Mouse (Mus musculus) forebrain, postnatal 0 days (tissue): ENCODE measurements at regions not wholly inside any gene's neighbourhood (a gene's known extent, or its start where the extent isn't known, plus 50 kb on each side); places are given as distances from the start of the nearest gene placed in this dataset.

Source experiments
- ATAC-seq: fragments of 200-750 bp; cut with Nextera tagmentation; 2 replicates; pipeline ENCODE4 v1.8.0; 2017; ENCODE audit warnings: mild to moderate bottlenecking, moderate library complexity
- DNase-seq: peaks from one replicate; pipeline ENCODE4 v3.0.0-alpha.2; 2015
- H3K27ac ChIP-seq: fragments of 300-500 bp; sonication (generic); 2 replicates; pipeline ENCODE4 v1.5.1; 2014; ENCODE audit warnings: low read depth, mild to moderate bottlenecking, antibody characterized with exemption, low read length, moderate library complexity, mixed read lengths
- H3K27me3 ChIP-seq: fragments of 300-500 bp; sonication (generic); 2 replicates; pipeline ENCODE4 v1.6.1; 2014; ENCODE audit warnings: mild to moderate bottlenecking, low read length, mixed read lengths; ENCODE audit not compliant: insufficient read depth
- H3K36me3 ChIP-seq: fragments of 300-500 bp; sonication (generic); 2 replicates; pipeline ENCODE4 v1.6.1; 2014; ENCODE audit warnings: mild to moderate bottlenecking, moderate library complexity; ENCODE audit not compliant: insufficient read depth
- H3K4me1 ChIP-seq: fragments of 300-500 bp; sonication (generic); 2 replicates; pipeline ENCODE4 v1.6.1; 2014; ENCODE audit warnings: antibody characterized with exemption; ENCODE audit not compliant: insufficient read depth
- H3K4me2 ChIP-seq: fragments of 300-500 bp; sonication (generic); 2 replicates; pipeline ENCODE4 v1.6.1; 2014; ENCODE audit warnings: low read depth, mild to moderate bottlenecking, moderate library complexity
- H3K4me3 ChIP-seq: fragments of 300-500 bp; sonication (generic); 2 replicates; pipeline ENCODE4 v1.5.1; 2014; ENCODE audit warnings: low read depth, low read length, mixed read lengths
- H3K9ac ChIP-seq: fragments of 300-500 bp; sonication (generic); 2 replicates; pipeline ENCODE4 v1.6.1; 2014; ENCODE audit warnings: mild to moderate bottlenecking
- H3K9me3 ChIP-seq: fragments of 300-500 bp; sonication (generic); 2 replicates; pipeline ENCODE4 v1.6.1; 2016; ENCODE audit warnings: low read length
- CTCF ChIP-seq: sonication (generic); IDR thresholded peaks from 2 replicates; pipeline ENCODE4 v1.5.1; 2016; ENCODE audit warnings: antibody characterized with exemption, control low read depth, low read depth
- whole genome bisulfite sequencing: fragments of 180-500 bp; shearing (Covaris S2); extraction: QIAGEN DNeasy Blood & Tissue Kit; methylation state at CpG from one replicate; pipeline ENCODE4 v1.1.7; 2014; 5-methylcytosine and 5-hydroxymethylcytosine counted together

DNA sequence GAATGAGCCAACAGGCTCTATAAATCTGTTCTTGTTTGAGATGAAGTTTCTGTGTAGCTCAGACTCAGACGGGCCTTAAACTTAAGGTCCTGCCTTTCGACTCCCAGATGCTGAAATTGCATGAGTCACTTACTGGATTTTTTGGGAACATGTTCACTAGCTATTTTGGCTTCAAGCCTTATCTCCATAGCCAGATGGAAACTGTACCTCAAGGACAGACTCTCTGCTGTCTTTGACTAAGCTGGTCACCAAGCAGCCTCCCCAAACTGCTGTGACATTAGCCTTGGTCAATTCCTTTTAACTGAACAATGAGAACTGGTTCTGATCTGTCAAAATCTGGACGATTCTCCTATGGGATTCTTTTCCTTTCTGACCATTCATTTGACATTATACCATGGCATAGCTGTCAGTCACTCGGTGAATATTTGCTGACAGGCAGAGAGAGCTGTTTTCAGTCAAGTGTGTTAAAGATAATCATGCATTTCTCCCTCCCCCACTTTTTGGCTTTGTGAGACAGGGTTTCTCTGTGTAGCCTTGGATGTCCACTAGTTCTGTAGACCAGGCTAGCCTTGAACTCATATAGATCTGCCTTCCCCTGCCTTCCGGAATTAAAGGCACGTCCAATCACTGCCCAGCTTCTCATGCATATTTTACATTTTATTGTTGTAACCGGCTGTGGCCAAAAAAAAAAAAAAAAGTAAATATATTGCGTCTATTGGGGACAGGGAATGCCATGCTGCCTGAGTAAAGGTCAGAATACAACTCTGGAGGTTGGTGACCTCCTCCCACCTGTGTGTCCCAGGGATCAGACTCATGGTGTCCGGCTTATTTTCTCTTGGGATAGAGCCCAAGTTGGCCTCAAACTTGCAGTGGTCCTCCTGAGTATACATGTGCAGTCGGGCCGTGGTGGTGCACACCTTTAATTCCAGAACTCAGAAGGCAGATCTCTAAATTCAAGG is 57.9 kb upstream of the Hdhd5 start:
- Histone ChIP-seq H3K4me1 (peaks cover 4% of the 10 kb centered on the region), H3K9ac (no peak overlapping the region), H3K4me3 (no peak overlapping the region), H3K4me2 (no peak overlapping the region), H3K27ac (no peak overlapping the region), H3K27me3 (no peaks in the 10 kb centered on the region), H3K9me3 (no peaks in the 10 kb centered on the region), H3K36me3 (no peaks in the 10 kb centered on the region)
- no peak for TF ChIP-seq CTCF
- ATAC-seq (no peak), DNase-seq (no peak)
- WGBS: 90% methylated on average over 11 of the region's 11 CpGs

DNA sequence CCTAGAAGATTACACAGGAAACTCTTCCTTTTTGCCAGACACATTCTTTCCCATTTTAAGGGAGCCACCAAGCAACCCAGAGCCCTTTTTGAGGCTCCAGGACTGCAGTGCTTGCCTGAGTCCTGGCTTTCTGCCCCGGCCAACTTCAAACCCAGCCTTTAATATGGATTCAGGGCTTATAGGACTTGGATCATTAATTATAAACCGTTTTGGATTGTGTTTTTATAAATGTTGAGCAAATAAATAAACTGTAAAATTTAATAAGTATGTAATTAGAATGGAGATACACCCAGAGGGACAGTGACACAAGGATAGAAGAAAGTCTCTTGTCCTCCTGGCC is 54.8 kb upstream of the Hdhd5 start:
- no peak overlapping the region for H3K27ac ChIP-seq
- no peaks in the 10 kb centered on the region for H3K36me3 ChIP-seq
- 66% methylated on average over 2 of the region's 2 CpGs for WGBS
- H3K4me2 ChIP-seq: no peak overlapping the region
- DNase-seq: no peak
- H3K4me3 ChIP-seq: no peak overlapping the region
- no peaks in the 10 kb centered on the region for H3K9me3 ChIP-seq
- H3K4me1 ChIP-seq: no peaks in the 10 kb centered on the region
- TF ChIP-seq CTCF: no peak
- no peak for ATAC-seq
- H3K9ac ChIP-seq: no peak overlapping the region
- no peaks in the 10 kb centered on the region for H3K27me3 ChIP-seq

DNA sequence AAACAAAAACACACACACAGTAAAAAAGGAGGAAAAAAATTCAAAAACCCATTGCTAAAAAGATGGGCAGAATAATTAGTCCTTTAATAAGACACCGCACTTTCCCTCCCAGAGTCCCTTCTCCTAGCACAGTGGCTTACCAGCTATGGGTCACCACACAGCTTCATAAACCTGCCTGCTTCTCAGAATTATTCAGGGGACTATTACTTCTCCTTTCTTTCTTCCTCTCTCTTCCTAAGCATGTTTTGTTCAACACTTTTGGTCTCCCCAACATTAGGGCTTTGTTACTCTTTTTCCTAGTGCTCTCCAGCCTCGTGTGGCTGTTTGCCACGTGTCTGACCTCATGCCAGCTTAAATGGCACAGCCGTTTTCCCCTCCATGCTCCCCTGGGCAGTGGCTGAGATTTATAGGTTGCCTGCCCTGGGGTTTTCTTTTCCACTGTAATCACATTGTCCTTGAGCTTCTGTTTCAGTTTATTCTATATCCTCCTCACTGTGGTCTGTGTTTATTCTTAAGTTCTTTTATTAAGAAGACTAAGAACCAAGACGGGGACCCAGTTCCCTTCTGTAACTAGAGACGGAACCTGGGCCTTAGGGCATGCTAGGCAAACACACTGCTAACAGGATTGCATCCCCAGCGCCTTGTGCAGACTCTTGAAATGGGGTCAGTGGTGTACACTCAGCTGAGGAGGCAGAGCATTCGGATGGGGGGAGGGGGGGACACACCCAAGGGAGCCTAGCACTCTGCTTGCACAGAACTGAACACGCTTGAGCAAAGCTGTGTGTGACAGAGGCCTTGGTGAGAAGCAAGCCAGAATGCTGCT is 54.2 kb upstream of the Hdhd5 start:
- Histone ChIP-seq H3K4me3 (no peak overlapping the region), H3K27me3 (no peaks in the 10 kb centered on the region), H3K4me2 (no peak overlapping the region), H3K9ac (no peak overlapping the region), H3K27ac (no peak overlapping the region), H3K9me3 (no peaks in the 10 kb centered on the region), H3K4me1 (no peaks in the 10 kb centered on the region), H3K36me3 (no peaks in the 10 kb centered on the region)
- no peak for TF ChIP-seq CTCF
- DNase-seq (no peak), ATAC-seq (no peak)
- 42% methylated on average over 9 of the region's 9 CpGs for WGBS

DNA sequence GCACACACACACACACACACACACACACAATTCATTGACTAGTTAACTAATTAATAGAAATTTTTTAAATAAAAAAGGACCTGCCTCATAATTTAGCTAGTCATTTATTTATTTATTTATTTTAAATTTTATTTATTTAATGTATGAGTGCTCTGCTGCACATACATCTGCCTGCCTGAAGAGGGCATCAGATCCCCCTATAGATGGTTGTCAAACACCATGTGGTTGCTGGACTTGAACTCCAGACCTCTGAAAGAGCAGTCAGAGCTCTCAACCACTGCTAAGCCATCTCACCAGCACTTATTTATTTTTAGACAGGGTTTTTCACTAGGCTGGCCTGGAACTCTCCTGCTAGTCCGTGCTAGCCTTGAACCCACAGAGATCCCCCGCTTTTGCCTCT is 50.6 kb upstream of the Hdhd5 start:
- H3K9ac ChIP-seq: no peak overlapping the region
- H3K4me3 ChIP-seq: no peak overlapping the region
- H3K27ac ChIP-seq: no peak overlapping the region
- H3K4me1 ChIP-seq: peaks cover 13% of the 10 kb centered on the region
- H3K9me3 ChIP-seq: no peaks in the 10 kb centered on the region
- ATAC-seq (no peak), DNase-seq (no peak)
- TF ChIP-seq CTCF: peak; percentile 38; the same call in 1 of the 2 replicates
- no peaks in the 10 kb centered on the region for H3K36me3 ChIP-seq
- no peak overlapping the region for H3K4me2 ChIP-seq
- no peaks in the 10 kb centered on the region for H3K27me3 ChIP-seq
- 88% methylated on average over 2 of the region's 2 CpGs for WGBS
